In genomic region chr7:16412220-16412896, GRCm38 (mm10) we compare ENCODE assay signal across 15 mouse cellular contexts. TPM values are rescaled to one million over a fixed set of nuclear protein-coding genes. Genes with fewer than 3 reads are reported as not detected.
DNase-seq lines count a peak whose midpoint lies in the region; ATAC-seq lines count a peak whose summit lies in the region.
"Had no signal": no experiment of that assay in that cellular context is flagged by ENCODE, and none has a peak within 500 bp of the region (broad histone marks: within the 10 kb centered on the region; RNA-seq: fewer than 3 reads in every experiment).

No protein-coding gene starts in this region.

- H3K27me3 ChIP-seq in heart, embryonic 13.5 days (replicated peaks) = no peaks in the 10 kb centered on the region
- H3K27me3 ChIP-seq in limb, embryonic 10.5 days (ENCODE audit: low read depth, poor library complexity, severe bottlenecking) = no peaks in the 10 kb centered on the region
- H3K27me3 ChIP-seq: limb, embryonic 15.5 days; stomach, embryonic 15.5 days had no signal

- H3K9me3 ChIP-seq in heart, embryonic 13.5 days = no peaks in the 10 kb centered on the region
- no peaks in the 10 kb centered on the region for H3K9me3 ChIP-seq in limb, embryonic 10.5 days (replicated peaks)
- H3K9me3 ChIP-seq: limb, embryonic 15.5 days; stomach, embryonic 15.5 days had no signal

- 0 out of 2 replicates have a peak overlapping the region, but pooled peaks have one; percentile 47 for H3K9ac ChIP-seq in heart, embryonic 13.5 days
- H3K9ac ChIP-seq: limb, embryonic 15.5 days; stomach, embryonic 15.5 days had no signal

- no peak overlapping the region for H3K4me3 ChIP-seq in heart, embryonic 13.5 days
- no peak overlapping the region for H3K4me3 ChIP-seq in limb, embryonic 10.5 days
- H3K4me3 ChIP-seq: layer of hippocampus, adult 2 months; limb, embryonic 15.5 days; stomach, embryonic 15.5 days had no signal

- peak; percentile 78 for ATAC-seq in heart, embryonic 13.5 days (ENCODE audit: extremely low read depth, insufficient number of reproducible peaks, low FRiP score, low TSS enrichment)
- peak; percentile 82 for ATAC-seq in common myeloid progenitor, adult 5-6 weeks (replicated peaks; ENCODE audit: low read depth, poor library complexity, severe bottlenecking)
- peak; percentile 64 for ATAC-seq in megakaryocyte, adult 5-6 weeks (ENCODE audit: poor library complexity, severe bottlenecking)
- ATAC-seq: CD4-positive, CD25-positive, alpha-beta regulatory T cell, adult 4 months had no signal

- peaks cover 59% of the 10 kb centered on the region for H3K36me3 ChIP-seq in heart, embryonic 13.5 days
- peaks cover 95% of the 10 kb centered on the region for H3K36me3 ChIP-seq in limb, embryonic 10.5 days

- H3K4me2 ChIP-seq in heart, embryonic 13.5 days = peak overlapping the region; percentile 18
- H3K4me2 ChIP-seq: limb, embryonic 15.5 days; stomach, embryonic 15.5 days had no signal

- peak overlapping the region; percentile 65 for H3K27ac ChIP-seq in heart, embryonic 13.5 days (replicated peaks)
- peak overlapping the region; percentile 50; the same call in 1 of the 2 replicates for H3K27ac ChIP-seq in limb, embryonic 10.5 days
- H3K27ac ChIP-seq: layer of hippocampus, adult 2 months; limb, embryonic 15.5 days; stomach, embryonic 15.5 days had no signal

- DNase-seq in heart, postnatal 25 days (ENCODE audit: low spot score) = no peak
- no peak for DNase-seq in limb, embryonic 10.5 days (ENCODE audit: low spot score)
- no peak for DNase-seq in layer of hippocampus, adult 9-11 months
- no peak for DNase-seq in cerebellum, adult 11 months
- no peak for DNase-seq in kidney, postnatal 4 days
- DNase-seq: cerebellum, postnatal 25 days; heart, adult 11 months; right cerebral cortex, postnatal 14 days had no signal

- 74% methylated on average over 8 of the region's 8 CpGs for WGBS in heart, embryonic 13.5 days
- WGBS in limb, embryonic 10.5 days = 92% methylated on average over 8 of the region's 8 CpGs

- intact Hi-C loops in heart, postnatal 25 days (cut with DNase I) = no loop called here

- H3K4me1 ChIP-seq in heart, embryonic 13.5 days = peaks cover 61% of the 10 kb centered on the region
- peaks cover 23% of the 10 kb centered on the region for H3K4me1 ChIP-seq in limb, embryonic 10.5 days

RNA-seq across cellular contexts. Expression of gene Zc3h4, which starts 11.6 kb away (rescaled TPM):
- polyA plus RNA-seq in heart, embryonic 13.5 days (2015; fragmentation: Nextera tagmentation; extraction: Ambion mirVana) = 8.2 and 8.7 TPM in 2 replicates
- 10 to 100 TPM; 29.0 to 29.9 TPM for total RNA-seq in heart, postnatal 25 days (2021)
- total RNA-seq in common myeloid progenitor, adult 5-6 weeks (2017) = 31.5 and 52.8 TPM in 2 replicates
- polyA plus RNA-seq in limb, embryonic 10.5 days (2016; fragmentation: Nextera tagmentation; extraction: Ambion mirVana) = 22.9 and 24.6 TPM in 2 replicates
- total RNA-seq in megakaryocyte, adult 5-6 weeks (2015) = 25.3 and 28.0 TPM in 2 replicates
- 20.6 and 34.0 TPM in 2 replicates for total RNA-seq in megakaryocyte, adult 5-6 weeks (2017)

RNA-seq across cellular contexts. Expression of gene Sae1, which starts 24.8 kb away (rescaled TPM):
- polyA plus RNA-seq in heart, embryonic 13.5 days (2015; fragmentation: Nextera tagmentation; extraction: Ambion mirVana) = 210 and 223 TPM in 2 replicates
- 10 to 100 TPM; 35.2 to 37.2 TPM for total RNA-seq in heart, postnatal 25 days (2021)
- 424 and 443 TPM in 2 replicates for total RNA-seq in common myeloid progenitor, adult 5-6 weeks (2017)
- polyA plus RNA-seq in limb, embryonic 10.5 days (2016; fragmentation: Nextera tagmentation; extraction: Ambion mirVana) = 483 and 484 TPM in 2 replicates
- total RNA-seq in megakaryocyte, adult 5-6 weeks (2015) = 49.1 and 55.1 TPM in 2 replicates
- 267 and 278 TPM in 2 replicates for total RNA-seq in megakaryocyte, adult 5-6 weeks (2017)

RNA-seq across cellular contexts. Expression of gene Tmem160, which starts 40.2 kb away (rescaled TPM):
- 73.2 and 79.2 TPM in 2 replicates for polyA plus RNA-seq in heart, embryonic 13.5 days (2015; fragmentation: Nextera tagmentation; extraction: Ambion mirVana)
- total RNA-seq in heart, postnatal 25 days (2021) = 10 to 100 TPM; 82.2 to 88.1 TPM
- 14.8 and 22.5 TPM in 2 replicates for total RNA-seq in common myeloid progenitor, adult 5-6 weeks (2017)
- polyA plus RNA-seq in limb, embryonic 10.5 days (2016; fragmentation: Nextera tagmentation; extraction: Ambion mirVana) = 74.8 and 86.2 TPM in 2 replicates
- 24.2 and 33.1 TPM in 2 replicates for total RNA-seq in megakaryocyte, adult 5-6 weeks (2015)
- 10.7 and 12.8 TPM in 2 replicates for total RNA-seq in megakaryocyte, adult 5-6 weeks (2017)
